Mouse (Mus musculus) left cerebral cortex, postnatal 14 days (tissue): ENCODE measurements around the gene Cacna1g. TPM values are rescaled to one million over a fixed set of nuclear protein-coding genes. Genes with fewer than 3 reads are reported as not detected.

Experiments
- DNase-seq, 2 experiments: peaks; one replicate each; pipeline ENCODE4 v3.0.0; 2021 to 2022; ENCODE audit warnings: low spot score in 2 of 2, mixed read lengths in 1 of 2
- intact Hi-C: fragments of 180-260 bp; cut with DNase I; formaldehyde crosslinking; loops from one replicate; pipeline ENCODE4 v1.15.1; 2025
- total RNA-seq, 2 experiments: library from RNA; stranded (reverse); gene quantifications; 2 replicates each; pipeline ENCODE4 v1.2.3; 2021

Gene Cacna1g
- total RNA-seq, 2 experiments from 2014 or later, result 107 to 130 TPM

- no peak for DNase-seq
- intact Hi-C loops, result loop anchor here (10.0 kb wide), 1 partner anchor 249 kb away; no protein-coding TSS in a partner anchor
Measured at GRCm38 (mm10) chr11:94483921-94484320, 9.9 kb upstream of the Cacna1g start.

DNA sequence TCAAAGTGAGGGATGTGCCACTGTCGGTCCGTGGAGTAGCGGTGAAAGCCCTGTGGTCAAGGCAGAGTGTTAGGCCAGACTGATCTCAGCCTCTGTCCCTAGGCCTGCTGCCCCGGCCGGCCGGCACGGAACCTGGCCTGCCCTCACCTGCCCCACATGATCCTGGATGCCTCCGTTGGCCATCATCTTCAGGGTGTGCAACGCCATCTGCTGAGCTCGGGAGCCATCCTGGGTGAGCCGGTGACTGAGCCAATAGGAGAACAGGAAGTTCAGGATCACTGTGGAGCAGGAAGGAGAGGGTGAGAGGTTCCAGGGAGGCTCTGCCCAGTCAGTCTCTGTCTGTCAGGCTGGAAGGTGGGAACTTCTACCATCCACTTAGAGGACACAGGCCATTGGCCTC, 9.4 kb upstream of the Cacna1g start:
- intact Hi-C loops, result loop anchor here (10.0 kb wide), 1 partner anchor 249 kb away; no protein-coding TSS in a partner anchor
- DNase-seq, result no peak

DNA sequence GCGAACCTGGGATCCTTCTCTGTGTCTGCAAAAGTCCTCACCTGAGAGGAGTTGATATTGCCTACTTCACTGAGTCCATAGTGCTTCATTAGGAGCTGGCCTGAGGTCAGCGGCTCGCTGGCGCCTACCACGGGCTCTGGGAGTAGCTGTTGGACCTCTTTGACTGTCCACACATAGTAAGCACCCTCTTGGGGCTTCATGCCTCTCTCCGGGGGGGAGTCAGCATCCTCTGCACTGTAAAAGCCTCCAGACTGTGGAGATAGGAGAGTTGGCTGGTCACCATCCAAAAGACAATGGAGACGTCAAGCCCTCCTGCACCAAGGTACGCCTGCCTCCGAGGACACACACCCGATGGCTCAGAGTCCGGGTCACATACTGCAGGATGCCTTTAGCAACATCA, 8.7 kb upstream of the Cacna1g start:
- intact Hi-C loops, result loop anchor here (10.0 kb wide), 1 partner anchor 248 kb away; no protein-coding TSS in a partner anchor
- DNase-seq, result no peak

DNA sequence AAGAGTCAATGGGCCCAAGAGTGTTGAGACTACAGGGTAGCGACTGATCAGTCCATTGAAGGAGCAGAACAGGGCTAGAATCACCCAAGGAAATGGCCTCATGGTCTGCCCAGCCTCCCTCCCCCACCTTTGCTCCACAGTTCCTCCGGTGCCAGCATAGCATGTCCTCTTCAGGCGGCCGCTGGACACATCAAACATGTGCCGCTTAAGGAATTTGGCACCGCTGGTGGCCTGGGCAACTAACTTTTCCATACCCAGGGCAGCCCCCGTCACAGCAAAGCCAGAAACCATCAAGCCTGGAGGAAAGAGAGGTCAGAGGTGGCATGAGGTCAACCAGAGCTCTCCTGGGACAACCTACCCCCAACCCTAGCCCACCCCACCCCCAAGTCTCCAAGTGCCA, 8.0 kb upstream of the Cacna1g start:
- intact Hi-C loops, result loop anchor here (10.0 kb wide), 1 partner anchor 247 kb away; no protein-coding TSS in a partner anchor
- no peak for DNase-seq

DNA sequence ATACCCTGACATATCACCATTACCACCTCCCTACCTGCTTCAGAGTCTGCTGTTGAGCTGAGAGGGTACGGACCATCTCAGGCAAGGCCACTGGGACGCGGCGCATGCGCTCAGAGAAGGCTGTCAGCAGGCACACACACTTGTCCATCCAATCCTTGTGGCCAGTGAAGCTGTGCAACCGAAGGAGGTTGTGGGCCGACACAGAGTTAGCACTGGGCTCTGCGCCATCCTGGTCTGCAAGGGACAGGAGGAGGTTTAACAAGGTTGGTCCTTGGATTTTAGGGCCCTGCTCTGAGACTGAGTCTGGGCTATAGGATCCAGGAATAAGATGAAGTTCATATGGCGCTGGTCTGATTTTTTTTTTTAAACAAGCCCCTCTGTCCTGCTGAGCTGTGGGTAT, 6.4 kb upstream of the Cacna1g start:
- DNase-seq, result no peak
- intact Hi-C loops, result loop anchor here (10.0 kb wide), 1 partner anchor 246 kb away; no protein-coding TSS in a partner anchor

GRCm38 (mm10) chr11:94477651-94478050, 3.7 kb upstream of the Cacna1g start:
- DNase-seq, result no peak
- intact Hi-C loops, result no loop called here

DNA sequence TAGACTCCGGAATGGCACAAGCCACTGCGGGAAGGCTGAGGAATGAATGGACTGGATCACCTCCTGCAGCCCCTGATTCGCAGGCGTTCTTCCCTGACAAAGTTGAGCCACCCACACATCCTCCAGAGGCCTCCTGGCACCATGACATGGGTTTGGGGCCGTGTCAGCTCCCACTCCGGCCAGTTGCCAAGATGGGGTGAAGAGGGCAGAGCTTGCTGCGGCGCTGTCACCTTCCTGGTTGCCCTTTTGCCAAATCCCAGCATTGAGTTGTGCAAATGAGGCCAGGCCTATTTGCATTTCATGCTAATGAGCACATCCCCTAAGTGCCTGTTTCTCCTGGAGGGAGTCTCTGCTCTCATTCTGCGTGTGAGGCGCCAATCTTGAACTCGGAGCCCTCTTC, 1.7 kb upstream of the Cacna1g start:
- DNase-seq, result no peak
- intact Hi-C loops, result loop anchor here (2.0 kb wide), 1 partner anchor 147 kb away; the partner anchor contains the start of gene Ankrd40

- intact Hi-C loops, result loop anchor here (2.0 to 5.0 kb wide), 2 partner anchors 52 to 146 kb away; partner anchors contain the start of gene Ankrd40
- no peak for DNase-seq
Measured at GRCm38 (mm10) chr11:94474544-94474910, 529 bp upstream of the Cacna1g start.

- intact Hi-C loops, result loop anchor here (5.0 kb wide), 1 partner anchor 51 kb away; no protein-coding TSS in a partner anchor
- no peak for DNase-seq
Measured at GRCm38 (mm10) chr11:94472916-94473706, 887 bp downstream of the Cacna1g start.

GRCm38 (mm10) chr11:94472585-94472915, 1.4 kb downstream of the Cacna1g start:
- intact Hi-C loops, result loop anchor here (5.0 kb wide), 1 partner anchor 50 kb away; no protein-coding TSS in a partner anchor
- no peak for DNase-seq

- intact Hi-C loops, result loop anchor here (5.0 kb wide), 1 partner anchor 50 kb away; no protein-coding TSS in a partner anchor
- DNase-seq, result no peak
Measured at GRCm38 (mm10) chr11:94471740-94472584, 2.0 kb downstream of the Cacna1g start.

- DNase-seq, result no peak
Measured at GRCm38 (mm10) chr11:94470391-94470790, 3.6 kb downstream of the Cacna1g start.

GRCm38 (mm10) chr11:94469136-94470064, 4.6 kb downstream of the Cacna1g start:
- DNase-seq, result no peak
- intact Hi-C loops, result loop anchor here (5.0 kb wide), 1 partner anchor 47 kb away; no protein-coding TSS in a partner anchor

More at GRCm38 (mm10) chr11:94470391-94470790, 3.6 kb downstream of the Cacna1g start:
- intact Hi-C loops, result loop anchor here (5.0 kb wide), 1 partner anchor 48 kb away; no protein-coding TSS in a partner anchor

DNA sequence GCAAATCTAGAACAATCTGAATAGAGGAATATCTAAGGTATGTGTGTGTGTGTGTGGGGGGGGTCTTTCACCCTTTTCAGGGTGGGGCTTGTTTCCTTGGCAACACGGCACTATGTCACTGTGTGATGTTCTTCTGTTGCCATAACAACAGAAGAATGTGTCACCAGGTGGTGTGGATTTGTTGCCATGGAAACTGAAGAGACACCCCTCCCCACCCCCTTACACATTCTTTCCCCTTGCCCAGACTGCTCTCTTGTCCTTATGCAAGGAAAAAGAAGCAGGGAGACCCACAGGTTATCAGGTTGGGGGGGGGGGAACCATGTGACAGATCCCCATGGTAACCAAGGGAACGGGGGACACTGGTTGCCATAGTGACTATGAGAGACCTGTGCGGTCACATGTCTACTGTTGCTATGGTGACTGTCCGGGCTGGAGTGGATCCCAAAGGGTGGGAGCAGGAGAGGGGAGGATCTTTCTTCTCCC, 5.4 kb downstream of the Cacna1g start:
- intact Hi-C loops, result no loop called here

DNA sequence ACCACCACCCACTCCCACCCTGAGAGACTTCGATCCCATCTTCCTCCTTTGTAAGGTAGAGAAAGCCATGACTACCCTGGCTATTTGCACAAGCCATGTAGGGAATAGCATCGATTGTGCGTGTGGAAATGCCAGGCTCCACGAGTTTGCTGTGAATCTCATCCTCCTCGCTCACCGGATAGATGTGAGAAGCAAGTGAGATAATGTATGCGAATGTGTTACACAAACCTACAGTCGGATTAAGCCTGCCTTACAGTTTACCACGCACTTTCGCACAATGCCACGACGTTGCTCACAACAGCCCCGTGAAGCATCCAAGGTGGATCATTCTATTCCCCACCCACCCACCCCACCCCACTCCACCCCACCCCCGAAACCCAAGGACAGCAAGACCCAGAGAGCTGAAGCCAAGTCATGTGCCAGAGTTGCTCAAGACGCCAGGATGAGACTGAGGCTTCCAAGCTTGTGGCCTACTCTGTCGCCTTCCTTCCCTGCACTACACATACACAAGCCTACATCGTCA, 7.6 kb downstream of the Cacna1g start:
- intact Hi-C loops, result no loop called here
- DNase-seq, result peak in 1 of 2 experiments; percentile 76

More for the DNA sequence above, 5.4 kb downstream of the Cacna1g start:
- DNase-seq, result peak; percentile 79 to 94

DNA sequence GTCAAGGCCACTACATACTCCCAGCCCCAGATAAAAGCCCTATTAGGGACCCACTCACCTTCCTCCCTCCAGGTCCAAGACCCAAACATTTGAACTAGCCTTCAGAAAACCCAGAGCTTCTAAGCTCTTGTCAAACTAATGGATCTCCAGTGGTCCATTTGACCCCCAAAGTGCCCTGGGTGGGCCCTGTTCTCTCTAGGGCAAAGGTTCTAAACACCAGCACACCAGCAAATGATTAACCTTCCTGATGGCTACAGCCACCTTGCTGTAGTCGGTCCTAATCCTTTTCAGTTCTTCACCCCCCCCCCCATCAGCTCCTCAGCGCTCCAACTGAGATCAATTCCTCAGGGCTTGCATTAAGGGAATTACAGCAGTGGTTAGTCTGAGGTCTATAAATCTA, 9.8 kb downstream of the Cacna1g start:
- DNase-seq, result no peak
- intact Hi-C loops, result no loop called here

DNA sequence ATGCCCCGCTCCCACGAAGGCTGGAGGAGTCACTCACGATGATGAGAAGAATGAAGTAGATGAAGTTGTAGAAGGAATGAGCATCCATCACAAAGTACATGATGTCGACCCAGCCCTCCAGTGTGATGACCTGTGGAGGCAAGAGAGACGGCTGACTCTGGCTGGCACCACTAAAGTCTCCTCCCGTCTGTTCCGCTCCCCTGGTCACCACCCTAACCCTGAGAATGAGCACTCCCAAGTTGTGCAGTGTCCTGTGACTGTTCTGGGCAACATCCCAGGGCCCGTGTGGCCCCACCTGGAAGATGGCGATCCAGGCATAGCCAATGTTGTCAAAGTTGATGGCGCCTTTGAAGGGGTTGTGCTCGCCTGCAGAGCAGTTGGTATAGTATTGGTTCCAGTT, 12.1 kb downstream of the Cacna1g start:
- intact Hi-C loops, result no loop called here
- no peak for DNase-seq

DNA sequence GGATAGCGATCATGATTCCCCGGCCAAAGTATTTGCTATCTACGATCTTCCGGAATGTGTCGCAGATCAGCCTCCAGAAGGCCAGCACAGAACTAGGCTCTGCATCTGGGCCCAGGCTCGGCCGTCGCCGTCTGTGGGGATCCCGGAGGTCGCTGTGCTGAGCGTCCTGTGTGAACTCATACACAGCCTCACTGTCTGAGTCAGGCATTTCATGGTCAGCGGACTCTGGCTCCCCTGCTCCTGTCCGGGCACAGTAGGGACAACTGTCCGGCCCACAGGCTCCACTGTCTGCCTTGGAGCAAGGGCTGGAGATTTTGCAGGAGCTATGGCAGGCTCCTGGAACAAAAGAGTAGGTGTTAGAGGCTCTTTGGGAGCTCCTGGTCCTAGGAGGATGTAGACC, 17.0 kb downstream of the Cacna1g start:
- intact Hi-C loops, result no loop called here
- DNase-seq, result no peak
